Comparison of ENCODE assay signal across 9 mouse cellular contexts in the genomic region with DNA sequence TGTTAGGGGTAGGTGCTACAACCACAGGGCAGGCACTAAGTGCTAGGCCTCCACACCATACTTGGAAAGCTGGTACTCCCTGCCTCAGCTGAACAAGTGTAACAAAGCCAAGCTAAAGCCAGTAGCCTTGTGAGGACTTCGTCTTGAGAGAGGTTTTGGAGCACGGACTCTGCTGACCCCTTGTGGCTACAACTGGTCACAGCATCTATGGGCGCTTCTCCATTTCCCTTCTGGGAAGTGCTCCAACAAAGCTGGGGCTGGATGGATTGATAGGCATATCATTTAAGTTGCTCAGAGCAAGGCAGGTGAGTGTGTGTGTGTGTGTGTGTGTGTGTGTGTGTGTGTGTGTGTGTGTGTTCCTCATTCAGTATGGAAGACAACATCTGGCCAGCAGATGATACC. TPM values are rescaled to one million over a fixed set of nuclear protein-coding genes. Genes with fewer than 3 reads are reported as not detected.
DNase-seq lines count a peak whose midpoint lies in the region; ATAC-seq and TF ChIP-seq lines count a peak whose summit lies in the region.
"Had no signal": no experiment of that assay in that cellular context is flagged by ENCODE, and none has a peak within 500 bp of the region (broad histone marks: within the 10 kb centered on the region; RNA-seq: fewer than 3 reads in every experiment).

No protein-coding gene starts in this region.

- H3K9me3 ChIP-seq in E14TG2a.4 (ENCODE audit: low read length): peaks cover 2% of the 10 kb centered on the region
- 0 out of 2 replicates have a peak, but pooled peaks cover 3% of the 10 kb centered on the region for H3K9me3 ChIP-seq in forebrain, embryonic 12.5 days
- H3K9me3 ChIP-seq: limb, embryonic 15.5 days had no signal

- ATAC-seq in forebrain, embryonic 12.5 days (ENCODE audit: low FRiP score): peak; percentile 73

- H3K9ac ChIP-seq in forebrain, embryonic 12.5 days: 0 out of 2 replicates have a peak overlapping the region, but pooled peaks have one; percentile 17
- H3K9ac ChIP-seq: limb, embryonic 15.5 days had no signal

- peak; percentile 76 for DNase-seq in c-Kit-positive CD71-positive TER-119-negative erythroid progenitor cells, embryonic 14.5 days (ENCODE audit: low read depth)
- peak; percentile 87 to 92 for DNase-seq in heart, postnatal 14 days
- peak; percentile 73 for DNase-seq in large intestine, adult 2 months (ENCODE audit: low read depth, low spot score)
- peak; percentile 79 for DNase-seq in lung, adult 2 months
- DNase-seq in ovary, adult 18-20 months (ENCODE audit: low spot score): peak; percentile 62
- peak; percentile 77 for DNase-seq in thymus, adult 2 months

- peaks cover 35% of the 10 kb centered on the region for H3K27me3 ChIP-seq in E14TG2a.4 (ENCODE audit: insufficient read depth, low read length)
- no peaks in the 10 kb centered on the region for H3K27me3 ChIP-seq in forebrain, embryonic 12.5 days
- H3K27me3 ChIP-seq in thymus, adult 2 months (ENCODE audit: control insufficient read depth, insufficient read depth, low read length): no peaks in the 10 kb centered on the region
- H3K27me3 ChIP-seq: limb, embryonic 15.5 days had no signal

- WGBS in forebrain, embryonic 12.5 days: 0% methylated on average over 3 of the region's 3 CpGs
- 0% methylated on average over 3 of the region's 3 CpGs for WGBS in large intestine, adult 2 months
- 2% methylated on average over 3 of the region's 3 CpGs for WGBS in lung, adult 2 months
- WGBS in thymus, adult 2 months: 3% methylated on average over 3 of the region's 3 CpGs

- H3K4me1 ChIP-seq in E14TG2a.4 (replicated peaks; ENCODE audit: low read depth, low read length): peaks cover 48% of the 10 kb centered on the region
- H3K4me1 ChIP-seq in forebrain, embryonic 12.5 days: peaks cover 19% of the 10 kb centered on the region
- H3K4me1 ChIP-seq in lung, adult 2 months (ENCODE audit: control insufficient read depth, insufficient read depth, low read length): 0 out of 2 replicates have a peak, but pooled peaks cover 2% of the 10 kb centered on the region
- no peaks in the 10 kb centered on the region for H3K4me1 ChIP-seq in thymus, adult 2 months (replicated peaks; ENCODE audit: control insufficient read depth, insufficient read depth, low read length)

- H3K4me3 ChIP-seq in E14TG2a.4 (replicated peaks; ENCODE audit: low read length): no peak overlapping the region
- no peak overlapping the region for H3K4me3 ChIP-seq in forebrain, embryonic 12.5 days (replicated peaks)
- H3K4me3 ChIP-seq in lung, adult 2 months (replicated peaks; ENCODE audit: extremely low read depth, low read depth, low read length): no peak overlapping the region
- no peak overlapping the region for H3K4me3 ChIP-seq in thymus, adult 2 months (ENCODE audit: control insufficient read depth, insufficient read depth, low read length)
- H3K4me3 ChIP-seq: limb, embryonic 15.5 days had no signal

- peak overlapping the region; percentile 59; the same call in 1 of the 2 replicates for H3K27ac ChIP-seq in forebrain, embryonic 12.5 days
- H3K27ac ChIP-seq in thymus, adult 2 months (ENCODE audit: control insufficient read depth, insufficient read depth, low read length): no peak overlapping the region
- H3K27ac ChIP-seq: limb, embryonic 15.5 days had no signal

- H3K36me3 ChIP-seq in E14TG2a.4 (ENCODE audit: insufficient read depth, low read length): peaks cover 23% of the 10 kb centered on the region
- peaks cover 48% of the 10 kb centered on the region for H3K36me3 ChIP-seq in forebrain, embryonic 12.5 days (replicated peaks)
- H3K36me3 ChIP-seq in thymus, adult 2 months (ENCODE audit: control insufficient read depth, insufficient read depth, low read length): no peaks in the 10 kb centered on the region

- no peak overlapping the region for H3K4me2 ChIP-seq in forebrain, embryonic 12.5 days
- H3K4me2 ChIP-seq: limb, embryonic 15.5 days had no signal

- no peak for TF ChIP-seq POLR2A in lung, adult 2 months (IDR thresholded peaks at IDR 0.05; ENCODE audit: borderline replicate concordance, extremely low read depth, low read depth, low read length)
- TF ChIP-seq POLR2A in thymus, adult 2 months (IDR thresholded peaks at IDR 0.05; ENCODE audit: control insufficient read depth, extremely low read depth, insufficient read depth, low read length, poor library complexity): no peak

- intact Hi-C loops in heart, postnatal 14 days (cut with DNase I): loop anchor here (2.0 to 5.0 kb wide), 3 partner anchors 119 to 234 kb away; no protein-coding TSS in a partner anchor

- peak; percentile 97 for TF ChIP-seq CTCF in E14TG2a.4 (conservative IDR thresholded peaks at IDR 0.05; ENCODE audit: low read length)
- TF ChIP-seq CTCF in lung, adult 2 months (IDR thresholded peaks at IDR 0.05; ENCODE audit: insufficient read depth, low read length): peak; percentile 99
- peak; percentile 80; the same call in 1 of the 2 replicates for TF ChIP-seq CTCF in thymus, adult 2 months (IDR thresholded peaks at IDR 0.05; ENCODE audit: borderline replicate concordance, control insufficient read depth, extremely low read depth, insufficient read depth, low read length, poor library complexity)

RNA-seq across cellular contexts. Expression of a gene that starts 35.2 kb away (rescaled TPM):
- 24.0 and 26.9 TPM in 2 replicates for polyA plus RNA-seq in forebrain, embryonic 12.5 days (2016; fragmentation: Nextera tagmentation; extraction: Ambion mirVana)
- total RNA-seq in heart, postnatal 14 days (2021): 10 to 100 TPM; 14.8 to 15.4 TPM
- polyA plus RNA-seq in large intestine, adult 2 months (2012; rRNA removed): 2.0 and 2.9 TPM in 2 replicates
- 135 and 154 TPM in 2 replicates for polyA plus RNA-seq in lung, adult 2 months (2012; rRNA removed)
- 4.1 and 5.3 TPM in 2 replicates for polyA plus RNA-seq in thymus, adult 2 months (2012; rRNA removed)

RNA-seq across cellular contexts. Expression of a gene that starts 39.9 kb away (rescaled TPM):
- 49.9 and 54.0 TPM in 2 replicates for polyA plus RNA-seq in forebrain, embryonic 12.5 days (2016; fragmentation: Nextera tagmentation; extraction: Ambion mirVana)
- 1 to 10 TPM; 3.6 to 5.4 TPM for total RNA-seq in heart, postnatal 14 days (2021)
- polyA plus RNA-seq in large intestine, adult 2 months (2012; rRNA removed): 55.4 and 75.8 TPM in 2 replicates
- polyA plus RNA-seq in lung, adult 2 months (2012; rRNA removed): 9.6 and 10.4 TPM in 2 replicates
- polyA plus RNA-seq in thymus, adult 2 months (2012; rRNA removed): 5.6 and 5.7 TPM in 2 replicates

RNA-seq across cellular contexts. Expression of a gene that starts 57.4 kb away (rescaled TPM):
- polyA plus RNA-seq in forebrain, embryonic 12.5 days (2016; fragmentation: Nextera tagmentation; extraction: Ambion mirVana): 1.7 TPM in 2 replicates
- total RNA-seq in heart, postnatal 14 days (2021): 10 to 100 TPM; 23.6 to 29.0 TPM
- polyA plus RNA-seq in large intestine, adult 2 months (2012; rRNA removed): 1.1 and 1.6 TPM in 2 replicates
- 3.2 and 4.6 TPM in 2 replicates for polyA plus RNA-seq in lung, adult 2 months (2012; rRNA removed)
- 5.5 and 6.6 TPM in 2 replicates for polyA plus RNA-seq in thymus, adult 2 months (2012; rRNA removed)
